Mouse (Mus musculus): Measurements from ENCODE around the gene Dnmbp.

- TF ChIP-seq GATA1 (IDR thresholded peaks at IDR 0.05; ENCODE audit: borderline replicate concordance, low read length) (no peak), FLI1 (IDR thresholded peaks at IDR 0.05; ENCODE audit: low read length) (no peak)
These were observed 126.7 kb downstream of the Dnmbp start for GRCm38 (mm10) chr19:43813315-43813714.

All from megakaryocyte, embryonic 14.5 days (primary cell).